Mouse (Mus musculus) naive thymus-derived CD4-positive, alpha-beta T cell, adult 2 months (primary cell): ENCODE results near the gene Ankrd23.

Experiments
- DNase-seq: peaks from one replicate; pipeline ENCODE4 v3.0.0-alpha.2; 2011; ENCODE audit warnings: low read depth

The Ankrd23 gene

GRCm38 (mm10) chr1:36518259-36518658 is 18.4 kb downstream of the Ankrd23 start:
- DNase-seq = no peak

GRCm38 (mm10) chr1:36513718-36514117 is 23.0 kb downstream of the Ankrd23 start:
- no peak for DNase-seq

GRCm38 (mm10) chr1:36513310-36513709 is 23.4 kb downstream of the Ankrd23 start:
- DNase-seq = no peak

DNA sequence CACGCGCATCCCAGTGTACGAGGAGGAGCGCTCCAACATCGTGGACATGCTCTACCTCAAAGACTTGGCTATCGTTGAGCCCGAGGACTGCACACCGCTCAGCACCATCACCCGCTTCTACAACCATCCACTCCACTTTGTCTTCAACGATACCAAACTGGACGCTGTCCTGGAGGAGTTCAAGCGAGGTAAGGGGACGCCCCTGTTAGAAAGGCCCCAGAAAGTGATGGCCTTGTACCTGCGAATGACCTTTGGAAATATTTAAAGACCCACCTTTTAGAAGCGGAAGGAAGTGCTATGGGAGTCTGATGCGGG is 23.8 kb downstream of the Ankrd23 start:
- DNase-seq = no peak

- DNase-seq = peak; percentile 73
Observed at GRCm38 (mm10) chr1:36512089-36512965, 24.4 kb downstream of the Ankrd23 start.

GRCm38 (mm10) chr1:36511289-36512021 is 25.2 kb downstream of the Ankrd23 start, which contains the start of gene Cnnm3:
Gene Cnnm3 (plus strand): TSS chr1:36511867.
- peak; percentile 99 for DNase-seq

DNA sequence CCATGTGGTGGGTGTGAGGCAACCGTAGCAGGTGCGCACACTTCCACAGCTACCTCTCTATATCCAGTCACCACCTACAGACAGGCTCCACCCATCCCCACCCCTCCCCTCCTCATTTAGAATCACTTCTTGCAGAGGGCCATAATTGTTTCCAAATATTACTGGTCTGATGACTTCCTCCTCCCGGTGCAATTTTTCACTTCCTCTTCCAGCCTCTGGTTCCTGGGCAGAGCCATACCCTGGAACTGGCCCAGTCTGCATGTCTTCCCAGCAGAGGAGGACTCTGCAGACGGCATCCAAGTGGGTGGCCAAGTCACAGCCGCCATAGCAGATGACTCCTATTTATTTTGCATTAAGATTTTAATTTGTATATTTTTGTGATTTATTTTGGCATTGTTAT is 28.4 kb downstream of the Ankrd23 start:
- no peak for DNase-seq

DNA sequence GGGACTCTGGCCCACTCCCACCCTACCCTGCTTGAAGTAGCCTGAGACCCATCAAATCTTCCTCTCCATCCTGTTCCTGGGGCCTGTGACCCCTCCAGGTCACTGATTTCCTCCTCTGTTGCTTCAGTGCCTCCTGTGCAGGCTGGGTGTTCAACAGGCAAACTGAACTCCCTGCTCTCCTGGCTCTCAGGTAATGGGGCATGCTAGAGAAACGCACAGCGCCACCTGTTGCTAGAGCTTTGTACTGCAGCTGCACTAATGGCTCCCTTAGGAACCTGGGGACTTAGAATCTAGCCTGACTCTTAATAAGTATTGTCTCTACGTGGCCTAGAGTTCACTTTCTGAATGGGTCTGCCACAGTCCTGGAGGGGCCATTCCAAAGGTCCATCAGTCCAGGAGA is 35.4 kb downstream of the Ankrd23 start:
- DNase-seq = peak; percentile 89

GRCm38 (mm10) chr1:36497312-36497711 is 39.4 kb downstream of the Ankrd23 start:
- DNase-seq = no peak

DNA sequence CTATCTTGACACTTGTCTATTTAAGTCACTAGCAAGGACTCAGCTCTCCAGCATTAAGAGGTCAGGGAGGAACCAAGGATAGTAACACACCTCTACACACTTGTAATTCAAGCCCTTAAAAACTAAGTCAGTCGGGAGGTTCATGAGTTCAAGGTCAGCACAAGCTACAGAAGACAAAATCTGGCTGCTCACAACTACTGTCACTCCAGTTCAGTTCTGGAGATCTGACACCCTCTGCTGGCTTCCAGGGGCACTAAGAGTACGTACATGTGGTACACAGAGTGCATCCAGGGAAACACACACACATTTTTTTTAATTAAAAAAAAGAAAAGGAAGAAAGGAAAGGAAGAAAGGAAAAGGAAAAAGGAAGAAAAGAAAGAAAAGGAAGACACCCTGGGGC is 40.0 kb downstream of the Ankrd23 start:
- DNase-seq = no peak

DNA sequence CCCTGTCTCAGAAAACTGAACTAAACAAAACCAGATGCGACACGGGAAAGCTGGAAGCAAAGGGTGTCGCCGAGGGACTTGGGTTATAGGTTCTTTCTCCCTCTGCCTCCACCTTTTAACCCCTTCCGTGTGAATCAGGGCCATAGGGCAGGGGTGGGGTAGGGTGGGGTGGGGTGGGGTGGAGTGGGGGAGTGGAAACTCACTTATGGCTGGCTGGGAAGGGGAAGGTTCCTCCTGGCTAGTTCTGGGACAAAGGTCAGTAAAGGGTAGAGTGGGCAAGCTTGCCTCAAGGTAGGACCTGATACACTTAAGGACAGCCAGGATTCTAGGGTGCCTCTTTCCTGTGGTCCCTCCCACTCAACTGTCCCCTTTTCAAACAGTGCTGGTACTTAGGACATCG is 43.4 kb downstream of the Ankrd23 start:
- DNase-seq = no peak

DNA sequence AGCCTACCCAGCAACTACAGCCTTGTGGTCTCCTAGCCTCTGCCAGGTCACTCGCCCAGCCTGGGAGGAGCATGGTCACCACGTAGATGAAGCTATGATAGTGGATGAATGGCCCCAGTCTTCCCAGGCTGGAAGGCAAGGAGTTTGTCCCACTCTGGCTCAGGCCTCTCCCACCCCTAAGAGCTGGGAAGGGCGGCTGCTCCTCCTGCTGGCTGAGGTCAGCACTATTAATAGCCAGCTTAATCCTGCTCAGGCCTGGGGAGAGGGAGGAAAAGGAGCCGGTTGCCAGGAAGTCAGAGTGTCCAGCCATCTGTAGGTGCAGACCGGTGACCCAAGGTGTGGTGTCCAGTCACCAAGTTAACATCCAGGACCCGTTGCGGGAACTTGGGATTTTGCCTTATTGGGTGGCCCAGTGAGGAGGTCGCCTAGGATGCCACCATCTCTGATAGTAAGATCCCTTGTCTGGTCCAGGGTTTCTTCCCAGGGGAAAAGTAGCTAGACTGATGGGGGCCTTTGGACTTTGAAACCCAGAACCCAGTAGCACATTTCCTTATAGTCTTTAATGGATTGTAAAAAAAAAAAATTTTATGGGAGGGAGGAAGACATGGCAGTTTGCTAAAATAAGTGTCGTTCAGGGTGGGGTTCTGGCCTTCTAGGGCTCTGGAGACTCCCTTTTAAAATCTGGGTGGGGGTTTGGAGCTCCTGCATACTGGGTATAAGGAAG is 44.1 kb downstream of the Ankrd23 start:
- no peak for DNase-seq

DNA sequence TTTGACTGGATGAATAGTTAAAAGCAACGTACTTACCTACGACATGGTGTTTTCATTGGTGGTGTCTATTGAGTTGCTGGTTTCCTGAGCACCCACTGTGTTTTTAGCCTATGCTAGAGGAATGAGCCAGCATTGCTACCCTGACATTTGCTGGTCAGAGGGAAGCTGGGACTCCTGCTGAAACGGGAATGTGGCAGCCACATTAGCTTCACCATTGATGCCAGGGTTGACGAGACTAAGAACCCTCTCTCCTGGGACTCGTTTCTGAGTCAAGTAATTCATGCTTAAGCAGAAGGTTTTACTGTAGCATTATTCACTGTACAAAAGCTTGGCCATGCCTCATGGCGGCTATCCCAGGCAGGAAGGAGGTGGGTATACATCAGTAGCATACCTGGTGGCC is 47.0 kb downstream of the Ankrd23 start:
- DNase-seq = no peak

DNA sequence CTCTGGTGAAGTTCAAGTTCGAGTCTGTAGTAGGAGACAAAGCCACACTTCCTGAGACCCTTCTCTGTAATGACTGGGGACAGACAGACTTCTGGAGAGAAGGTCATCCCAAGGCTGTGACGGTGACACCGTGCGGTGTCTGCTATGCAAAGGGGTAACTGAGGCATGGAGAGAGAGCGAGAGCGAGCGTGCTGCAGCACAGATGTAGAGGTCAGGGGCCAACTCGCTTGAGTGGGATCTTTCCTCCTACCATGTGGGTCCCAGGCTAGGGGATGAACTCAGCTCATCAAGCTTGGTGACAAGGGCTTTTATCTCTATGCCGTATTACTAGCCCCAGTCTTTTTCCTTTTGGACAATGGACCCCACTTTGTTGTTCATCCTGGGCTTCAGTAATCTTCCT is 49.6 kb downstream of the Ankrd23 start:
- no peak for DNase-seq

GRCm38 (mm10) chr1:36485080-36485479 is 51.6 kb downstream of the Ankrd23 start:
- no peak for DNase-seq

DNA sequence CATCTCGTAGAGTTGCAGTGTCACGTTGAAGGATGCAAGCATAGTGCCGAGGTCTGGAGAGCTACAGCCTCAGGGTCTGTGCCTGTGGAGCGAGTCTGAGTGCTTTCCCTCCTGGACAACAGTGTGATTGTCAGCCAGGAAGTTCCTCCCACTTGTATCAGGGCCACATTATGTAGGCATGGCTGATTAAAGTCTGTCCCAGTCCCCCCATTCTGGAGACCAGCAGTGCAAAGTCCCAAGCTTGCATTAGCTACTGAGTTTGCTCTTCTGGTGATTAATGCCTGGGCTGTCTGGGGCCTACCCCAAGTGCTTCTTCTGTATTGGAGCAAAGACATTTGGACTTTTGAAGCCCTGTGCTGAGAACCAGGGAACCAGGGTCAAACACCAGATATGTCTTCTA is 52.9 kb downstream of the Ankrd23 start:
- no peak for DNase-seq
